Mouse (Mus musculus) cerebellum, postnatal 14 days (tissue): ENCODE data around the gene Nop58.
"Not testable (repeated sequence)": the region's sequence is repeated elsewhere in the genome, so short reads cannot be mapped to it uniquely, and the experiment has no call there.

Experiments used
- DNase-seq, 2 experiments: peaks; one replicate each; pipeline ENCODE4 v3.0.0; 2021; ENCODE audit warnings: mixed read lengths in 2 of 2

Nop58 gene

DNA sequence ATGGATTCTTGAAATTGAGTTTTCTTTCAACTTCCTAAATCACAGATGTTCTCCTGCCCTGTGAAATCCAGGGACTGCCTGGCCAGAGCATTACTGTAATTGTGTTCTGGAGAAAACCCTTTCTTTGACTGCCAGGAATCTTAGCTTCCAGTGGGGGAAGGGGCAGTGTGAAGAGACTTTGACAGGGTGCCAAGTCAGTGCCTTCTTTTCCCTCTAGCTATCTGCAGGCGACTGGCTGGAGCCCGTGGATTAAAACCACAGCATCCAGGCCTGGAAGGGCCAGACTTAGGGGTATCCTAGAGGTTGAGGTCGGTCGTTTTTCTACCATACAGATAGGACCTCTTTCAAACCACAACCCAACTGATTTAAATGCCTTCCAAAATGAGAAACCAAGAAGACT lies 40.9 kb downstream of the Nop58 start:
- DNase-seq = peak; percentile 42 to 49

GRCm38 (mm10) chr1:59730106-59730505 lies 45.3 kb downstream of the Nop58 start:
- peak; percentile 4 to 9 for DNase-seq

DNA sequence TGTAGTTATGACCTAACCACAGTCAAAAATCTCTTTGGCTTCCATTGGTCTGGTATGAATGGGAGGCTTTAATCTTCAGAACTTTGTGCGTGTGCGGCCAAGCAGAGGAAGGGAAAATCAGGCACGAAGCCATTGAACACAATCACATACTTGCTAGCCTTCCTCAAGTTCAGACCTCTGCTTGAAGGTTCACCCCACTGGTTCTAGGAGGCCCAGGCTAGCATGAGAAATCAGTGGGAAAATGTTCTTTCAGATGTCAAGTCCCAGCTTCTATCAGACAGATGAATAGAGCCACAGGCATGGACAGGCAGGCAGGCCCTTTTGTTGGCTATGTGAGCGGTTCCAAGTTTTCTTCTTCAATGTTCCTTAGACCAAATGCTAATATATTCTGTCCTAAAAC lies 46.0 kb downstream of the Nop58 start:
- no peak for DNase-seq

GRCm38 (mm10) chr1:59734076-59734475 lies 49.3 kb downstream of the Nop58 start:
- DNase-seq = no peak

DNA sequence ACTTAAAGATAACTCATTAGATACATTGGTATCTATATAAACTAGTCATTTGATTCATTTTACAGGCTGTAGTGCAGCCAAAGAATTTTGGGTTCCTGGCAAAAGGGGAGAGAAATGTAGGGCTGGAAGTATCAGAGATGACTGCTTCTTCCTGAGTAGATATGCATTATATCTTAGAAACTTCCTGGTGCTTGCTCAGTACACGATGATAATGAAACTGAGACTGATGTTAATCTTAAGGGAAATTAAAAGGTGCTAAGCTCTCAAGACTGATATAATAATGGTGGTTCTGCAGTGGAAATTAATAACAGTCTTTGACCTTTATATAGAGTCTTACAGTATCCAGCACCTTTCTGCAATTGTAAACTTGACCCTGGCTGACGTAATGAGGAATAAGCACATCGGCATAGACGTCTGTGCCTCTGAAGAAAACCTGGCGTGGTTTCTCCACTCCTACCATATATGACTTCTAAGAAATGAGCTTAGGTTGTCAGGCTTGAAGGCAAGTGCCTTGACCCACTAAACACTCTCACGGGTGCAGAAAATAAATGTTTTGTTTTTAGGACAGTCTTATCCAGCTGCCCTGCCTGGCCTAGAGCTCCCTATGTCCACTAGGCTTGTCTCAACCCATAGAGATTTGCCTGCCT lies 54.1 kb downstream of the Nop58 start:
- DNase-seq = no peak

DNA sequence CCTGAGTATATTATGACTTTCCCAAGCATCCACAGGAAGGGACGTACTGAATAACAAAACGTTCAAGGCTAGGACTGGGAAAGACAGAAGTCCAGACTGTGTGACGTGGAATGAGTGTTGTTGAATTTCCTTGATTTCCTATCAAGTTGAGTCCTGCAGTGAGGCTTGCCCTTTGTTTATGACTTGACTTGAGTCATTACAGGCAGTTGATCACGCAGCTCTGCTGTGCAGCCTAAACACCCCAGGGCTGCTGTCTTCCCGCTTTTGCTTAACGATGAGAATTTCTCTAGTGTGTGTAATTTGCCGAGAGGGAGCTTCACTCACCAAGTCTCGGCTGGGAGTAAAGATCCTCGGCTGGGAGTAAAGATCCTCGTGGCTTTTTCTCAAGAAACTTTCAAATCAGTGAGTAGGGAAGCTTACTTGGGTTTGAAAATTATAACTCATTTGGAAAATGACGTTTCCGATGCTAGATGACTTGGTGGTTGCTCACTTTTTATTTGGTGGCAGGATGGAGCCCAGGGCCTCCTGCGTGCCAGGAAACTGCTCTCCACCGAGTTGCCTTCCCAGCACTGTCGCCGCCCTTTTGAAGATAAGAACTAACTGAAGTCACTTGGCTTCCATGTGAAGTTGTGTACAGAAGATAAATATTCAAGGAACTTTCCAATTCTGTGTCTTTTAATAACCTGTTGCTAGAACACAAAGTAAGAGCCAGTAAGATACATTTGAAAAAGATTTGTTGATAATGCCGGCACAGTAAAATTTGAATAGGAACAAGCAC lies 55.0 kb downstream of the Nop58 start:
- no peak for DNase-seq

- no peak for DNase-seq
These were observed 64.3 kb downstream of the Nop58 start for GRCm38 (mm10) chr1:59749047-59749446.

DNA sequence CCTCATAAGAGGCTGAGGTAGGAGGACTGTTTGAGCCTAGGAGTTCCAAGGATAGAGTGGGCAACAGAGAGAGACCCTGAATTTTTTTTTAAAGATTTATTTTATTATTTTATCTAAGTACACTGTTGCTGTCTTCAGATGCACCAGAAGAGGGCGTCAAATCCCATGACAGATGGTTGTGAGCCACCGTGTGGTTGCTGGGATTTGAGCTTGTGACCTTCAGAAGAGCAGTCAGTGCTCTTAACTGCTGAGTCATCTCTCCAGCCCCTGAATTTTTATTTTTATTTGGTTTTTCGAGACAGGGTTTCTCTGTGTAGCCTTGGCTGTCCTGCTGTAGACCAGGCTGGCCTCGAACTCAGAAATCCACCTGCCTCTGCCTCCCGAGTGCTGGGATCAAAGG lies 65.0 kb downstream of the Nop58 start:
- DNase-seq = not testable (repeated sequence)

GRCm38 (mm10) chr1:59755298-59755697 lies 70.5 kb downstream of the Nop58 start:
- no peak for DNase-seq

DNA sequence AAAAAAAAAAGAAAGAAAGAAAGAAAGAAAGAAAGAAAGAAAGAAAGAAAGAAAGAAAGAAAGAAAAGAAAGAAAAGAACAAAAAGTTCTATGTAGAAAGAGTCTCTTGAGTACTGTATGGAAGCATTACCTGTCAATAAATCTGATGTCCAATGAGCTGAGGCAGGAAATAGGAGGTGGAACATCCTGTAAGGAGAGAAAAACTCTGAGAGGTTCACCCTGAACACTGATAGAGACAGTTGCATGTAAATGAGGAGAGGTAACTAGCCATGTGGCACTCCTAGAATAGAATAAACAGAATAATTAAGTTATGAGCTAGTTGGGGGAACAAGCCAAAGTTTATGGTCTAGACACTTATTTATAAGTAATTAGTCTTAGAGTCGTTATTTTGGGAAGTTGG lies 73.6 kb downstream of the Nop58 start:
- DNase-seq = no peak

DNA sequence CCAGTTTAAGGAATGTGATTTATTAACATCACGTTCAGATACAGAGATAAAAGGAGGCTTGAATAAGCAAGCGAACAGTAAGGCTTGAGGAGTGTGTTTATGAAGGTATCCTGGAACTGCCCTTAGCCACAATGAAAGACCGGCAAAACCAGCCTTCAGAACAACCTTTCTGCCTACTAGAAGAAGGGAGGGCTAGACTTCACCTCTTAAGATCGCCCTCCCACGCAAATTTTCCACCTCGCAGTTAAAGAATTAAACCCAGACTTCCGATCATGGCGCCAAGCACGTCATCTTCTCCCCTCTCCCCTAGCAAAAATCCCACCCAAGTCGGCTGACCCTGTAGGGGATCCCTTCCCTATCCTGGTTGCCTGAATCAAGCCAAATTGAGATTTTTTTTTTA lies 77.4 kb downstream of the Nop58 start:
- peak in 1 of 2 experiments; percentile 50 for DNase-seq

DNA sequence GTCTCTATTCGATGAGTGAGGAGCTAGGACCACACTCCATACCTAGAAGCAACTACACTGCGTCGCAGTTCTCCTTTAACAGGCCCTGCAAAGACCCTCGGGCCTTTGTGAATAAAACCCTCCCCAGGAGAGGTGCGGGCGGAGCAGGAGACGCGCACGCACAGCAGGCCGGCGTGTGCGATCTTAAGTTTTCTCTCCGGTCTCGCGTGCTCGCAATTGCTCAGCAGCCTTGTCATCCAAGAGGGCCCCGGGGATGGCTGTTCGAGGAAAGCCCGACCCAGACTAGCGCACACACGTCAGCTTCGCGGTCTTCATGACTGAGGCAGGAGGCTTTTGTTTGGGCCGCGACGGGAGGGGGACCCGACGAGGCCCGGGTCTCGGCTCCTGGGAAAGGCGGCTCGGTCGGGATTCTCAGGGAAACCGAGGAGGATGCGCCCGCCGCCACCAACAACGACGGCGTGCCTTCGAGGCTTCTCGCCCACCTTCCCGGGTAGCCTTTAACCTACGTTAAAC lies 77.9 kb downstream of the Nop58 start:
- DNase-seq = peak in 1 of 2 experiments; percentile 75

DNA sequence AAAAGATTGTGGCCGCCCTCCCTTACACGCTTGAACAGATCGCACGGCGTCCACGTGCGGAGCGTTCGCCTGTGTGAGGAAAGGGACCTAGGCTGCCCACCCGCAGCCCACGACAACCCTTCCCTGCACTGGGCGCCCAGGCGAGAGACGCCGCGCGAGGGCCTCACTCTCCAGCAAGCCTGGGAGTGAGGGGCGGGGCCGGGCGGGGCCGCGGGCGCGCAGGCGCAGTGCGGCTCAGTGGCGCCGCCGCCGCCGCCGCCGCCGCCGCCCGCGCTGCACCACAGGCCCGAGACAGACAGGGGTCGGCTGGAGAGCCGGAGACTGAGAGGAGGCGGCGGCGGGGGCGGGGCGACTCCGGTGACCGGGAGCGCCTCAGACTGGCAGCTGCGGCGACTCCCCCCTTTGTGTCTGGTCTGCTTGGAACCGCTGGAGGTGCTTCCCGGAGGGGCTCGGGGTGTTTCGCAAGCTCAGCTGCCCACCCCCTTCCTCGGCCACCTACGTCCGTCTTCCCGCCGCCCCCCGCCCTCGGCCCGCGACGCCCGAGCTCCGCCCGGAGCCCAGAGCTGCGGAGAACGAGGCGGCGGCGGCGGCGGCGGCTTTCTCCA lies 78.5 kb downstream of the Nop58 start, which contains the start of gene Bmpr2:
Gene Bmpr2 (plus strand): TSS at position 237 of the 605 bp plus-strand sequence.
- peak; percentile 87 to 90 for DNase-seq

DNA sequence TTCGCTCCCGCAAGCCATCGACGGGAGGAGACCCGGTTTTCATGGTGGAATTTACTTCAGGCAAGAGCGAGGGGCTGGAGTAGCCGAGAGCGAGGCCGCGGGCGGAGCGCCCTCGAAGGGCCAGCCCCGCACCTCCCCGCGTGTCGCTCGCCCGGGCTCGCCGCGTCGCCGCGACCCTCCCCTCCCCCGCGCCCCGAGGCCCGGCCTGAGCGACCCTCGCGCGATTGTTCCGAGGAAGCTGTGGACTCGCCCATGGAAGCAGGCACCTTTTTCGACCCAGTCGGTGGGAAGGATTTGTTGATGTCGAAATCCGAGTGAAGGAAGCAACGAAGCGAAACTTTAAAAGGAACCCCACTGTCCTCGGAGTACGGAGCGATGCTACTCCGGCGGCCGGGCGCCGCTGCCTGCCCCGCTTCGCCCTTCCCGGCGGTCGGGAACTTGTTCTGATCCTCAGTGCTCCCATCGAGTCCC lies 79.0 kb downstream of the Nop58 start:
- no peak for DNase-seq

DNA sequence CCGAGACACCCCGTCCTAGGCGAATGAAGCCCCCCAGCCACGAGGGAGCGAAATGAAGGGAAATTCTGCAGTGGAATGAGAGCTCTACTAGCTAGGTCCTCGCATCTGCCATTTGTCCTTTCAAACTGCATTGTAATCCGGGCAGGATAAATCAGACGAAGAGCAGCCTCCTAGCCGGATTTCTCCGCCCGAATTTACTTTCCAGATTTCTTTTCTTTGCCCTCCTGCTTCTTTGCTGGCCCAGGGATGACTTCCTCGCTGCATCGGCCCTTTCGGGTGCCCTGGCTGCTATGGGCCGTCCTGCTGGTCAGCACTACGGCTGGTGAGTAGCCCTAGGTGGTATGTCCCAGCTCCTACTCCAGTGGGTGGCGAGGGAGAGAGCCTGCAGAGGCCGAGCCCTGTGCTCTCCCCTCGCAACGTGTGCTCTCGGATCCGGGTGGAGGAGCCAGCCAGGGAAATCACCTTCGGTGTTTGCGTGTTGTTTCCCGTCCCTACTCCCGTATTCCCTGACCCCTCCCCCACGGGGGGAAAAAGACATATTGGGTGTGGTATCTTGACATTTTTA lies 79.7 kb downstream of the Nop58 start:
- peak; percentile 64 for DNase-seq

- no peak for DNase-seq
These were observed 80.5 kb downstream of the Nop58 start for GRCm38 (mm10) chr1:59765279-59765678.

DNA sequence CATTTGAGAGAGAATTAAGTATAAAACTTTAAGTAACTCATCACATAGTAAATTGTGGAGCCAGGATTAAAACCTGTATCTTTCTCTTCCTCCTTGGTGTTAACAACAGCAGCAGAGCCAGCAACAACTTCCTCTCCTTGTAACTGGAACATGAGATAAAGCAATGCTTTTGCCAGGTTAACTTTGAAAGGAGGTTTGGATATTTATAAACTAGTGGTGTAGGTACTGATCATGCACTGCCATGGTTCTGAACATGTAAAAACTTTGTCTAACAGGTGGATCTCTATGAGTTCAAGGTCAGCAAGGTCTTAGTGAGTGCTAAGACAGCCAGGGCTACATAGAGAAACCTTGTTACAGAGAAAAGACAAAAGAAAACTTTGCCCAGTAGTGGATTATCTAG lies 81.9 kb downstream of the Nop58 start:
- no peak for DNase-seq
